Mouse (Mus musculus) cortical plate, adult 2 months (tissue): ENCODE data around the gene Gm11213. TPM values are rescaled to one million over a fixed set of nuclear protein-coding genes. Genes with fewer than 3 reads are reported as not detected.

Source experiments
- H3K27ac ChIP-seq: fragments of 200-500 bp; 2 replicates; pipeline ENCODE4 v1.5.1; 2012; ENCODE audit warnings: low read length, control low read depth, inconsistent platforms; ENCODE audit not compliant: insufficient read depth
- H3K4me1 ChIP-seq: fragments of 200-500 bp; 2 replicates; pipeline ENCODE4 v1.6.1; 2011; ENCODE audit warnings: low read length; ENCODE audit not compliant: control insufficient read depth, insufficient read depth
- H3K4me3 ChIP-seq: fragments of 200-500 bp; 2 replicates; pipeline ENCODE4 v1.5.1; 2011; ENCODE audit warnings: mild to moderate bottlenecking, low read length, control low read depth; ENCODE audit not compliant: insufficient read depth
- CTCF ChIP-seq: fragments of 200-500 bp; IDR thresholded peaks from 2 replicates; pipeline ENCODE4 v1.5.1; 2011; ENCODE audit warnings: mild to moderate bottlenecking, control low read depth, low read length; ENCODE audit not compliant: insufficient read depth; ENCODE audit errors: extremely low read depth
- POLR2A ChIP-seq: fragments of 200-500 bp; IDR thresholded peaks from 2 replicates; pipeline ENCODE4 v1.6.1; 2011; ENCODE audit warnings: mild to moderate bottlenecking, low read length, control low read depth; ENCODE audit not compliant: insufficient read depth; ENCODE audit errors: extremely low read depth
- polyA plus RNA-seq: library from polyadenylated mRNA; depleted of rRNA; stranded (reverse); fragments of >200 nt; gene quantifications from 2 replicates; pipeline ENCODE4 v1.2.3, GENCODE M21; 2012

Gene Gm11213
- polyA plus RNA-seq, 1 experiment, result not detected

GRCm38 (mm10) chr4:63608391-63608790 lies 3.3 kb upstream of the Gm11213 start:
- no peak overlapping the region for H3K27ac ChIP-seq
- TF ChIP-seq POLR2A (no peak), CTCF (no peak)
- no peak overlapping the region for H3K4me3 ChIP-seq
- H3K4me1 ChIP-seq, result no peaks in the 10 kb centered on the region

GRCm38 (mm10) chr4:63605968-63606367 lies 907 bp upstream of the Gm11213 start:
- TF ChIP-seq POLR2A, result no peak
- no peak for TF ChIP-seq CTCF
- Histone ChIP-seq H3K4me3 (no peak overlapping the region), H3K4me1 (no peaks in the 10 kb centered on the region), H3K27ac (no peak overlapping the region)

GRCm38 (mm10) chr4:63605545-63605944 lies 484 bp upstream of the Gm11213 start:
- no peaks in the 10 kb centered on the region for H3K4me1 ChIP-seq
- H3K27ac ChIP-seq, result no peak overlapping the region
- TF ChIP-seq POLR2A, result no peak
- TF ChIP-seq CTCF, result no peak

GRCm38 (mm10) chr4:63601263-63601662 lies 3.8 kb downstream of the Gm11213 start:
- Histone ChIP-seq H3K4me3 (no peak overlapping the region), H3K27ac (no peak overlapping the region), H3K4me1 (no peaks in the 10 kb centered on the region)
- no peak for TF ChIP-seq CTCF
- no peak for TF ChIP-seq POLR2A

More at GRCm38 (mm10) chr4:63605545-63605944, 484 bp upstream of the Gm11213 start:
- no peak overlapping the region for H3K4me3 ChIP-seq

GRCm38 (mm10) chr4:63600786-63601185 lies 4.3 kb downstream of the Gm11213 start:
- H3K4me3 ChIP-seq, result no peak overlapping the region
- H3K4me1 ChIP-seq, result no peaks in the 10 kb centered on the region
- TF ChIP-seq POLR2A, result no peak
- TF ChIP-seq CTCF, result no peak
- no peak overlapping the region for H3K27ac ChIP-seq

- TF ChIP-seq POLR2A (no peak), CTCF (no peak)
- H3K27ac ChIP-seq, result no peak overlapping the region
- H3K4me1 ChIP-seq, result no peaks in the 10 kb centered on the region
- H3K4me3 ChIP-seq, result no peak overlapping the region
Observed at GRCm38 (mm10) chr4:63596010-63596409, 9.1 kb downstream of the Gm11213 start.

GRCm38 (mm10) chr4:63595259-63595658 lies 9.8 kb downstream of the Gm11213 start:
- H3K4me3 ChIP-seq, result no peak overlapping the region
- no peak overlapping the region for H3K27ac ChIP-seq
- TF ChIP-seq POLR2A (no peak), CTCF (no peak)
- no peaks in the 10 kb centered on the region for H3K4me1 ChIP-seq

GRCm38 (mm10) chr4:63594459-63595110 lies 10.5 kb downstream of the Gm11213 start:
- Histone ChIP-seq H3K27ac (no peak overlapping the region), H3K4me3 (no peak overlapping the region), H3K4me1 (no peaks in the 10 kb centered on the region)
- TF ChIP-seq POLR2A, result no peak
- no peak for TF ChIP-seq CTCF

- no peak overlapping the region for H3K27ac ChIP-seq
- no peak overlapping the region for H3K4me3 ChIP-seq
- H3K4me1 ChIP-seq, result no peaks in the 10 kb centered on the region
- TF ChIP-seq CTCF (no peak), POLR2A (no peak)
Observed at GRCm38 (mm10) chr4:63590538-63590937, 14.5 kb downstream of the Gm11213 start.

- no peak for TF ChIP-seq POLR2A
- no peak for TF ChIP-seq CTCF
- Histone ChIP-seq H3K27ac (no peak overlapping the region), H3K4me3 (no peak overlapping the region), H3K4me1 (no peaks in the 10 kb centered on the region)
Observed at GRCm38 (mm10) chr4:63589987-63590386, 15.1 kb downstream of the Gm11213 start.

GRCm38 (mm10) chr4:63586240-63586639 lies 18.8 kb downstream of the Gm11213 start:
- TF ChIP-seq POLR2A (no peak), CTCF (no peak)

More at GRCm38 (mm10) chr4:63586240-63586639, 18.8 kb downstream of the Gm11213 start:
- H3K27ac ChIP-seq, result no peak overlapping the region
- no peaks in the 10 kb centered on the region for H3K4me1 ChIP-seq
- no peak overlapping the region for H3K4me3 ChIP-seq
